Mouse (Mus musculus): Measurements from ENCODE around the gene Ppfibp2.

GRCm38 (mm10) chr7:107609622-107610255 lies 14.7 kb downstream of the Ppfibp2 start:
- TF ChIP-seq POLR2A (IDR thresholded peaks at IDR 0.05; ENCODE audit: insufficient read length, low read depth) (no peak), MAX (IDR thresholded peaks at IDR 0.05; ENCODE audit: low read depth) (no peak), POLR2AphosphoS2 (IDR thresholded peaks at IDR 0.05; ENCODE audit: insufficient read length, low read depth) (no peak), TCF12 (IDR thresholded peaks at IDR 0.05; ENCODE audit: insufficient read depth, poor library complexity, severe bottlenecking) (no peak), USF1 (IDR thresholded peaks at IDR 0.05; ENCODE audit: low read depth) (no peak), MYOG (IDR thresholded peaks at IDR 0.05; ENCODE audit: control insufficient read depth in 1 of 3, insufficient read depth in 1 of 3, insufficient read length in 2 of 3, low read depth in 2 of 3) (no peak), REST (IDR thresholded peaks at IDR 0.05; ENCODE audit: insufficient read depth, insufficient read length) (no peak), MYOD1 (IDR thresholded peaks at IDR 0.05; ENCODE audit: control insufficient read depth in 1 of 3, insufficient read length in 2 of 3, low read depth in 2 of 3) (no peak), TCF3 (IDR thresholded peaks at IDR 0.05; ENCODE audit: insufficient read length, low read depth) (no peak), CEBPB (IDR thresholded peaks at IDR 0.05; ENCODE audit: insufficient read depth, poor library complexity, severe bottlenecking) (no peak), E2F4 (IDR thresholded peaks at IDR 0.05; ENCODE audit: insufficient read depth) (no peak), SRF (IDR thresholded peaks at IDR 0.05; ENCODE audit: control insufficient read depth, insufficient read length, low read depth) (no peak)
